ENCODE assay signal across 12 mouse cellular contexts in the genomic region with DNA sequence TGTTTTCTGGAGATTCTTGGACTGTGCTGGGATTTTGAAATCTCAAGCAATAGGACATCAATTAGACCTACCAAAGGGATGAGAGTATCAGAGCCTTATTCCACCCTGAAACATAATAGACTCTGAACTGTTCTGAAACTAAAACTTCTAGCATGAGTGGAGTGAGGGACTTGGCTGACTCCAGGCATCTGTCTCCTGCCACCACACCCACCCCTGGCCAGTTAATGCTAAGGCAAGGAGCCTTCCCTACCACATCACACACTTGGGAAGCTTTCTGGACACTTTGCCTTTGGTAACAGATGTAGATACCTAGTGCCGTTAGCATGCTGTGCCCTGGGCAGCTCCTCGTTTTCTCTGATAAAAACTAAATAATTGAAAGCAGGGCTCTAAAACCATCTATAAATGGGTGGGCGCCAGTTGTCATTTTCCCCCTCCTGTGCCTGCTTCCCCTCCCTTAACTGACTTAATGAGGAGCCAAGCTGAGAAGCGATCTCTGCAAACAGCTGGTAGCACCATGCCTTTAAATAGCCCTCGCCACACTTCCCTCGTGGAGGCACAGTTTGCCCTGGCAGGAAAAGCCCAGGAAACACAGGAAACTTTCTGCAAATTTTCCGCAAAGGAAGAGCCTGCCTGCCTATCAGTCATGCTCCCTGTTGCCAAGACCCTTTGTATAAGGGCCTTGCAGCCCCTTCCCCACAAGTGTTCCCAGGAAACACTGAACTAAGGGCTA. TPM values are rescaled to one million over a fixed set of nuclear protein-coding genes. Genes with fewer than 3 reads are reported as not detected.
DNase-seq lines count a peak whose midpoint lies in the region; ATAC-seq and TF ChIP-seq lines count a peak whose summit lies in the region.
"Had no signal": no experiment of that assay in that cellular context is flagged by ENCODE, and none has a peak within 500 bp of the region (broad histone marks: within the 10 kb centered on the region; RNA-seq: fewer than 3 reads in every experiment).

No protein-coding gene starts in this region.

- peak; percentile 53; the same call in 1 of the 2 replicates for ATAC-seq in forebrain, postnatal 0 days
- no peak for ATAC-seq in forebrain, embryonic 16.5 days
- ATAC-seq in intestine, embryonic 16.5 days, result no peak
- no peak for ATAC-seq in intestine, postnatal 0 days
- no peak for ATAC-seq in midbrain, embryonic 14.5 days (ENCODE audit: low FRiP score, low TSS enrichment)
- ATAC-seq: activated CD4-positive, CD25-positive, alpha-beta regulatory T cell, adult 4 months had no signal

- H3K4me2 ChIP-seq in forebrain, postnatal 0 days (ENCODE audit: low read depth), result no peak overlapping the region
- no peak overlapping the region for H3K4me2 ChIP-seq in forebrain, embryonic 16.5 days (ENCODE audit: low read length)
- no peak overlapping the region for H3K4me2 ChIP-seq in intestine, embryonic 16.5 days (ENCODE audit: low read depth, low read length)
- no peak overlapping the region for H3K4me2 ChIP-seq in intestine, postnatal 0 days (replicated peaks; ENCODE audit: low read depth)
- peak overlapping the region; percentile 53 for H3K4me2 ChIP-seq in myocyte (ENCODE audit: low read depth)
- no peak overlapping the region for H3K4me2 ChIP-seq in midbrain, embryonic 14.5 days (ENCODE audit: low read length)
- H3K4me2 ChIP-seq: heart, embryonic 11.5 days; liver, embryonic 11.5 days had no signal

- H3K4me1 ChIP-seq in forebrain, postnatal 0 days (ENCODE audit: insufficient read depth), result no peaks in the 10 kb centered on the region
- H3K4me1 ChIP-seq in forebrain, embryonic 16.5 days (replicated peaks; ENCODE audit: control insufficient read depth, insufficient read depth, low read length), result no peaks in the 10 kb centered on the region
- H3K4me1 ChIP-seq in intestine, embryonic 16.5 days (ENCODE audit: control insufficient read depth, insufficient read depth, low read length), result peaks cover 5% of the 10 kb centered on the region; the same call in 1 of the 2 replicates
- H3K4me1 ChIP-seq in intestine, postnatal 0 days (replicated peaks; ENCODE audit: control insufficient read depth, insufficient read depth, low read length), result 0 out of 2 replicates have a peak, but pooled peaks cover 4% of the 10 kb centered on the region
- no peaks in the 10 kb centered on the region for H3K4me1 ChIP-seq in midbrain, embryonic 14.5 days (ENCODE audit: control insufficient read depth, insufficient read depth, low read length)

- H3K4me3 ChIP-seq in forebrain, postnatal 0 days (ENCODE audit: low read depth, low read length), result no peak overlapping the region
- no peak overlapping the region for H3K4me3 ChIP-seq in forebrain, embryonic 16.5 days (replicated peaks; ENCODE audit: low read length)
- no peak overlapping the region for H3K4me3 ChIP-seq in intestine, embryonic 16.5 days (ENCODE audit: low read length)
- no peak overlapping the region for H3K4me3 ChIP-seq in intestine, postnatal 0 days (ENCODE audit: low read depth, low read length)
- H3K4me3 ChIP-seq in myocyte, result no peak overlapping the region
- H3K4me3 ChIP-seq in midbrain, embryonic 14.5 days (replicated peaks; ENCODE audit: low read depth, low read length), result no peak overlapping the region

- no peaks in the 10 kb centered on the region for H3K36me3 ChIP-seq in forebrain, postnatal 0 days (ENCODE audit: insufficient read depth)
- no peaks in the 10 kb centered on the region for H3K36me3 ChIP-seq in forebrain, embryonic 16.5 days (ENCODE audit: control insufficient read depth, insufficient read depth)
- H3K36me3 ChIP-seq in intestine, embryonic 16.5 days (ENCODE audit: control insufficient read depth, insufficient read depth, low read length), result no peaks in the 10 kb centered on the region
- no peaks in the 10 kb centered on the region for H3K36me3 ChIP-seq in intestine, postnatal 0 days (ENCODE audit: control insufficient read depth, insufficient read depth)
- H3K36me3 ChIP-seq in myocyte (ENCODE audit: control insufficient read depth, insufficient read depth), result no peaks in the 10 kb centered on the region
- H3K36me3 ChIP-seq in midbrain, embryonic 14.5 days (ENCODE audit: control insufficient read depth, insufficient read depth, low read length), result no peaks in the 10 kb centered on the region

- no peaks in the 10 kb centered on the region for H3K9me3 ChIP-seq in forebrain, postnatal 0 days (ENCODE audit: low read length)
- H3K9me3 ChIP-seq in forebrain, embryonic 16.5 days (ENCODE audit: control insufficient read depth, low read length), result no peaks in the 10 kb centered on the region
- no peaks in the 10 kb centered on the region for H3K9me3 ChIP-seq in intestine, embryonic 16.5 days (ENCODE audit: control insufficient read depth, low read length)
- no peaks in the 10 kb centered on the region for H3K9me3 ChIP-seq in intestine, postnatal 0 days (ENCODE audit: control insufficient read depth)
- no peaks in the 10 kb centered on the region for H3K9me3 ChIP-seq in midbrain, embryonic 14.5 days (ENCODE audit: control insufficient read depth, low read length)
- H3K9me3 ChIP-seq: G1E had no signal

- no peak for TF ChIP-seq CTCF in forebrain, postnatal 0 days (IDR thresholded peaks at IDR 0.05; ENCODE audit: low read depth)
- TF ChIP-seq CTCF in intestine, postnatal 0 days (IDR thresholded peaks at IDR 0.05; ENCODE audit: low read depth), result no peak

- 24% methylated on average over 7 of the region's 7 CpGs for WGBS in forebrain, postnatal 0 days
- WGBS in forebrain, embryonic 16.5 days, result 29% methylated on average over 7 of the region's 7 CpGs
- WGBS in intestine, embryonic 16.5 days, result 62% methylated on average over 7 of the region's 7 CpGs
- WGBS in intestine, postnatal 0 days, result 64% methylated on average over 7 of the region's 7 CpGs
- 50% methylated on average over 7 of the region's 7 CpGs for WGBS in midbrain, embryonic 14.5 days

- no peak for TF ChIP-seq POLR2A in myocyte (IDR thresholded peaks at IDR 0.05; ENCODE audit: insufficient read length, low read depth)

- DNase-seq in forebrain, postnatal 0 days, result no peak
- DNase-seq in brain, adult 2 months (ENCODE audit: low read depth, low spot score), result peak; percentile 69
- no peak for DNase-seq in adrenal gland, postnatal 25 days
- no peak for DNase-seq in midbrain, embryonic 14.5 days

- H3K9ac ChIP-seq in forebrain, postnatal 0 days, result no peak overlapping the region
- no peak overlapping the region for H3K9ac ChIP-seq in forebrain, embryonic 16.5 days (replicated peaks; ENCODE audit: low read depth, low read length)
- H3K9ac ChIP-seq in intestine, embryonic 16.5 days (ENCODE audit: low read depth, low read length), result peak overlapping the region; percentile 22; the same call in 1 of the 2 replicates
- no peak overlapping the region for H3K9ac ChIP-seq in intestine, postnatal 0 days (ENCODE audit: low read depth, low read length)
- H3K9ac ChIP-seq in midbrain, embryonic 14.5 days (replicated peaks; ENCODE audit: low read length), result no peak overlapping the region

- no peak overlapping the region for H3ac ChIP-seq in myocyte (ENCODE audit: control insufficient read depth, insufficient read length)

- no peaks in the 10 kb centered on the region for H3K27me3 ChIP-seq in forebrain, postnatal 0 days (ENCODE audit: insufficient read depth, low read length)
- H3K27me3 ChIP-seq in forebrain, embryonic 16.5 days (replicated peaks; ENCODE audit: control insufficient read depth, insufficient read depth, low read length), result no peaks in the 10 kb centered on the region
- H3K27me3 ChIP-seq in intestine, embryonic 16.5 days (replicated peaks; ENCODE audit: control insufficient read depth, insufficient read depth, low read length), result no peaks in the 10 kb centered on the region
- H3K27me3 ChIP-seq in intestine, postnatal 0 days (replicated peaks; ENCODE audit: control insufficient read depth, insufficient read depth, low read length), result no peaks in the 10 kb centered on the region
- H3K27me3 ChIP-seq in myocyte (ENCODE audit: control insufficient read depth, insufficient read depth, insufficient read length), result no peaks in the 10 kb centered on the region
- no peaks in the 10 kb centered on the region for H3K27me3 ChIP-seq in midbrain, embryonic 14.5 days (ENCODE audit: control insufficient read depth, insufficient read depth, low read length)

- no peaks in the 10 kb centered on the region for H3K79me2 ChIP-seq in myocyte (ENCODE audit: control insufficient read depth, insufficient read depth)

- no peak overlapping the region for H3K27ac ChIP-seq in forebrain, postnatal 0 days (ENCODE audit: low read depth, low read length)
- H3K27ac ChIP-seq in forebrain, embryonic 16.5 days (ENCODE audit: low read length), result no peak overlapping the region
- no peak overlapping the region for H3K27ac ChIP-seq in intestine, embryonic 16.5 days (ENCODE audit: low read length)
- no peak overlapping the region for H3K27ac ChIP-seq in intestine, postnatal 0 days (ENCODE audit: low read depth, low read length)
- no peak overlapping the region for H3K27ac ChIP-seq in midbrain, embryonic 14.5 days (replicated peaks; ENCODE audit: low read depth, low read length)

TF ChIP-seq in myocyte, 11 proteins besides CTCF, POLR2A, EP300 and RAD21:
- TF ChIP-seq SRF (IDR thresholded peaks at IDR 0.05; ENCODE audit: control insufficient read depth, insufficient read length, low read depth), result no peak
- peak in 2 of 3 experiments; percentile 70 to 81 for TF ChIP-seq MYOG (IDR thresholded peaks at IDR 0.05; ENCODE audit: control insufficient read depth in 1 of 3, insufficient read depth in 1 of 3, insufficient read length in 2 of 3, low read depth in 2 of 3)
- peak; percentile 20 to 74 (median 34) for TF ChIP-seq MYOD1 (IDR thresholded peaks at IDR 0.05; ENCODE audit: control insufficient read depth in 1 of 3, insufficient read length in 2 of 3, low read depth in 2 of 3)
- TF ChIP-seq TCF3 (IDR thresholded peaks at IDR 0.05; ENCODE audit: insufficient read length, low read depth), result no peak
TF ChIP-seq in myocyte: peak in this region for 2.

RNA-seq across cellular contexts. Expression of gene Fosl2, which starts 54.9 kb away (rescaled TPM):
- total RNA-seq in forebrain, postnatal 0 days (2014; rRNA removed), result 20.8 and 21.9 TPM in 2 replicates
- 3.0 and 4.0 TPM in 2 replicates for polyA plus RNA-seq in forebrain, postnatal 0 days (2015; fragmentation: Nextera tagmentation; extraction: Ambion mirVana)
- polyA plus RNA-seq in forebrain, embryonic 16.5 days (2015; fragmentation: Nextera tagmentation; extraction: Ambion mirVana), result 3.7 and 3.8 TPM in 2 replicates
- 5.7 and 6.5 TPM in 2 replicates for polyA plus RNA-seq in intestine, embryonic 16.5 days (2015; fragmentation: Nextera tagmentation; extraction: Ambion mirVana)
- 5.8 and 5.9 TPM in 2 replicates for polyA plus RNA-seq in intestine, postnatal 0 days (2015; fragmentation: Nextera tagmentation; extraction: Ambion mirVana)
- polyA plus RNA-seq in myocyte (2012; fragmentation: generic; extraction: Trizol), result 30.9 TPM
- 470 and 512 TPM in 2 replicates for total RNA-seq in adrenal gland, postnatal 25 days (2021)
- polyA plus RNA-seq in midbrain, embryonic 14.5 days (2014; fragmentation: Nextera tagmentation; extraction: Ambion mirVana), result 0.28 and 0.36 TPM in 2 replicates
